Mouse (Mus musculus) megakaryocyte, adult 5-6 weeks (primary cell): ENCODE measurements around the gene Cpsf4l. TPM values are rescaled to one million over a fixed set of nuclear protein-coding genes. Genes with fewer than 3 reads are reported as not detected.
"Not testable (repeated sequence)": the region's sequence is repeated elsewhere in the genome, so short reads cannot be mapped to it uniquely, and the experiment has no call there.

Experiments used
- ATAC-seq: 2 replicates; pipeline ENCODE4 v1.8.0; 2016; ENCODE audit warnings: mild to moderate bottlenecking, inconsistent platforms; ENCODE audit not compliant: poor library complexity, severe bottlenecking
- total RNA-seq, 2 experiments: library from RNA; stranded (forward) in 1 of 2; stranded (reverse) in 1 of 2; fragments of 153-499, 151-499 nt in 1 of 2; fragments of 221-1000, 200-1000 nt in 1 of 2; gene quantifications; 2 replicates each; pipeline versions ENCODE4 v1.2.3 to v1.2.4; 2015 to 2017

Cpsf4l gene
- total RNA-seq, 2 experiments from 2014 or later = not detected

- peak; percentile 43 for ATAC-seq
These were observed 41.0 kb downstream of the Cpsf4l start for GRCm38 (mm10) chr11:113668857-113669256.

- ATAC-seq = no peak
These were observed 42.1 kb downstream of the Cpsf4l start for GRCm38 (mm10) chr11:113667704-113668103.

DNA sequence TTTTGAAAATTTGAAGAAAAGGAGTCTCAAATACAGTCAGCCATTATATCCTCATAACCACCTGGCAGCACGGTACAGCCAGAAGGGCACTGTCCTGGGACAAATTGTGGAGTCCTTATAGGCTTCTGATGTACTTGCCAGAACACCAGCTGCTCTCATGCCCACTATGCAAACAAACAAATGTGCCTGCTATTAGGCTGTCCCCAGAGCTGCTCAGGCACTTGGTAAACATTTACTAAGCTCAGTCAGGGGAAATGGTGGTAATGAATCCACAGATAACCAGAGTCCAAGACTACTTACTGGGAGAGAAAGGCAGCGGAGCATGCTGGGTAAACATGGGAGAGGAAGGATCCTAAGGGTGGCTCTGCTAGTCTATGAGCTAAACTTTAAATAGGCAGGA is 42.7 kb downstream of the Cpsf4l start:
- no peak for ATAC-seq

- peak; percentile 77 for ATAC-seq
These were observed 43.2 kb downstream of the Cpsf4l start for GRCm38 (mm10) chr11:113666648-113667047.

GRCm38 (mm10) chr11:113666205-113666604 is 43.6 kb downstream of the Cpsf4l start:
- ATAC-seq = no peak

DNA sequence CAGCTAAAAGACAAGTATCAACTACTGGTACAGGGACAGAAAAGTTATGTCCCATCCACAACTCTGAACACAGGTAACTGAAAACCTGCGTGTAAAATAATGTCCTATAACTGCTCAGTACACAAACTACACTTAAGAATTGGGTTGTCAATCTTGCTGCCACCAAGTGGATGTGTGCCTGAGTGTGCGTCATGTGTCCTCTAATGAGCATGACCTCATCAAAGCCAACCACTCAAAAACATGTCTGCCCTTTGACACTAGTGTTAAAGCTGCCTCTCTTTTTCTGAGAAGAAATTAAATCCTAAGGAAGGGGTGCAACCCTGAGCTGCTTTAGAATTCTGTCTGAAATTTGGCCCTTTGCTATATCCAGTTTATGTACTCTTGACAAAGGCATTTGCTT is 45.5 kb downstream of the Cpsf4l start:
- ATAC-seq = no peak

GRCm38 (mm10) chr11:113661835-113662351 is 47.9 kb downstream of the Cpsf4l start:
- no peak for ATAC-seq

DNA sequence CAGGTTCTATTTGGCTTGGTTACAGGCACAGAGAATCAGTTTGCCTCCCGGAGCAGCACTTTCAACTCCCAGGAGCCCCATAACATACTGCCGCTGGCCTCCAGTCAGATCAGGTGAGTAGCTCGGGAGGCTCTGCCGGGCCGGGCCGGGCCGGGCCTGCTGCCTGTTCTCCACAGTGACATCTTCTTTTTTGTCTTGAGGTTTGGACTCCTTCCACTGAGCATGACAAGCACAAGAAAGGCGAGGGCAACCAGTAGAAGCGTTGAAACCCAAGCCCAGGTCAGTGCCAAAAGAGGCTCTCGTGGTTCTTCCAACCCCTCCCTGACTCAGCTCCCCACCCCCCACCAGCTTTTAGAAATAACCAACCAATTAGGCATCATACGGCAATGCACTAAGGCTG is 48.9 kb downstream of the Cpsf4l start:
- no peak for ATAC-seq

DNA sequence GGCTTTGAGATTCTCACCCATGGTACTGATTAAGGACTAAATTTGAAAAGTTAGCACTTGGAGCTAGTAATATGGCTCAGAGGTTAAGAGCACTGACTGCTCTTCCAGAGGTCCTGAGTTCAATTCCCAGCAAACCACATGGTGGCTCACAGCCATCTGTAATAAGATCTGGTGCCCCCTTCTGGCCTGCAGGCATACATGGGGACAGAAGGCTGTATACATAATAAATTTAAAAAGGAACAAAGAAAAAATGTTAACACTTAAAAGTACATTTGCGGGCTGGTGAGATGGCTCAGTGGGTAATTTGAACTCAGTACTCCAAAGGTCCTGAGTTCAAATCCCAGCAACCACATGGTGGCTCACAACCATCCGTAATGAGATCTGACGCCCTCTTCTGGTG is 49.6 kb downstream of the Cpsf4l start:
- not testable (repeated sequence) for ATAC-seq

- ATAC-seq = no peak
These were observed 51.1 kb downstream of the Cpsf4l start for GRCm38 (mm10) chr11:113658763-113659162.

DNA sequence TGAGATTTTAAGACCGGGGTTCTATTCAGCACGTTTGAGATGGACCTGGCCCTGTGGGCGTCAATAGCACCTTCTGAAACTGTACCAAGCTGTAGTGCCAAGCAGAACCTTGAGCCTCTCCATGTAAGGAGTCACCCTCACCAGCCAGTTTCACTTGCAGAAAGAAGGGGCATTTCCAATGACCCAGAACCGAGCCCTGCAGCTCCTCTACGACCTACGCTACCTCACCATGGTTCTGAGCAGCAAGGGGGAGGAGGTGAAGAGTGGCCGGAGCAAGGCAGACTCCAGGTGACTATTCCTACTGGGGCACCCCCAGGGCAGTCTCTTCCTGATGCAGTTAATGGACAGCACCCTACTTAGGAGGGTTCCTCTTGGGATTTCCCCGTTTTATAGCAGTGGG is 51.5 kb downstream of the Cpsf4l start:
- ATAC-seq = no peak

- no peak for ATAC-seq
These were observed 52.6 kb downstream of the Cpsf4l start for GRCm38 (mm10) chr11:113657221-113657620.

GRCm38 (mm10) chr11:113656511-113656932 is 53.3 kb downstream of the Cpsf4l start:
- no peak for ATAC-seq

DNA sequence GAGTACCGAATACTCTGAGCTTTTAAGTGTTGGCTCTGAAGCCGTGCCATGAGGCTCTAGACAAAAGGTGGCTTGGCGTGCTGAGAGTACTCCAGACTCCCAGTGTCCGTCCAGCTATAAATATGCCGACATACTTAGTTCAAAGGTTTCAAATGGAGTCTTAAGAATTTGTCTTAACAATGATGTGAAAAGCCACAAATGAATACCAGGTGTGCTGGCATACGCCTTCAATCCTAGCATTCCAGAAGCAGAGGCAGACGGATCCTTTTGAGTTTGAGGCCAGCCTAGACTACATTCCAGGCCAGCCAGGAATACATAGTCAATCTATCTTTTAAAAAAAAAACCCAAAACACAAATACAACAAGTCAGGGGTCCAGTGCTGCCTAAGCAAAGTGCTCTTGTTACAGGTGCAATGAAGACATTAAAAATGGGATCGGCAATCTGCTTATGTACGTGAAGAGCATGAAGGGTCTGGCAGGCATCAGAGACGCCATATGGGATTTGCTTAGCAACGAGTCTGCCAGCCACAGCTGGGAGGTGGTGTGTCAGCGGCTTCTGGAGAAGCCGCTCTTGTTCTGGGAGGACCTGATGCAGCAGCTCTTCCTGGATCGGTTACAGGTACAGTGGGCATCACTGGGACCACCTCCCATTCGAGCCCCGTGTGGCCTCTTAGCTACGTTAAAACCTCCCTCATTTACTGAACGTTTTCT is 55.1 kb downstream of the Cpsf4l start:
- ATAC-seq = no peak

DNA sequence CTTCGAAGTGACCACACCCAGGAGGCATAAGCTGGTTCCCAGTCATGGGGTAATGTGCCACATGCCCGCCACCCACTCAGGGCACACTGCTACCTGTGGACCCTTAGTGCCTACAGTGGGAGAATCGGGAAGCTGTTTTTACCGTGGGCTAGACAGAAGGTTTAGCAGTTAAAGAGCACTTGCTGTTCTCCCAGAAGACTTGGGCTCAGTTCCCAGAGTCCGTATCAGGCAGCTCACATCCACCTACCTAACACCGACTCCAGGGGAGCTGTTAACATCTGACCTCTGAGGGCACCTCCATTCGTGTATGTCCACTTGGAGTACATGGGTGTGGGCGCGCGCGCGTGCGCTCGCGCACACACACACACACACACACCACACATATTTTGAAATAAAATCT is 55.7 kb downstream of the Cpsf4l start:
- ATAC-seq = no peak

- ATAC-seq = no peak
These were observed 57.3 kb downstream of the Cpsf4l start for GRCm38 (mm10) chr11:113652516-113652915.

DNA sequence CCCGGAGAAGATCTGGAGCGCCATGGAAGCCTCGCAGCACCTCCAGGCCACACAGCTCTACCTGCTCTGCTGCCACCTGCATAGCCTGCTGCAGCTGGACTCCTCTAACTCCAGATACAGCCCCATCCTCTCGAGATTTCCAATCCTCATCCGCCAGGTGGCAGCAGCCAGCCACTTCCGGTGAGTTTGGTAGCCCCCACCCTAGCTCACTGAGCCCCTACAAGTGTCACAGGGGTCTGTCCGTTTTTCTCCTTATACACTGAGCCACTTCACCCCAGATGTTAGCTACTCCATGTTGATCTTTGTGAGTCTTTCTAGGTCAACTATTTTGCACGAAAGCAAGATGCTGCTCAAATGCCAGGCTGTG is 57.9 kb downstream of the Cpsf4l start:
- ATAC-seq = no peak

GRCm38 (mm10) chr11:113651206-113651906 is 58.5 kb downstream of the Cpsf4l start:
- no peak for ATAC-seq

DNA sequence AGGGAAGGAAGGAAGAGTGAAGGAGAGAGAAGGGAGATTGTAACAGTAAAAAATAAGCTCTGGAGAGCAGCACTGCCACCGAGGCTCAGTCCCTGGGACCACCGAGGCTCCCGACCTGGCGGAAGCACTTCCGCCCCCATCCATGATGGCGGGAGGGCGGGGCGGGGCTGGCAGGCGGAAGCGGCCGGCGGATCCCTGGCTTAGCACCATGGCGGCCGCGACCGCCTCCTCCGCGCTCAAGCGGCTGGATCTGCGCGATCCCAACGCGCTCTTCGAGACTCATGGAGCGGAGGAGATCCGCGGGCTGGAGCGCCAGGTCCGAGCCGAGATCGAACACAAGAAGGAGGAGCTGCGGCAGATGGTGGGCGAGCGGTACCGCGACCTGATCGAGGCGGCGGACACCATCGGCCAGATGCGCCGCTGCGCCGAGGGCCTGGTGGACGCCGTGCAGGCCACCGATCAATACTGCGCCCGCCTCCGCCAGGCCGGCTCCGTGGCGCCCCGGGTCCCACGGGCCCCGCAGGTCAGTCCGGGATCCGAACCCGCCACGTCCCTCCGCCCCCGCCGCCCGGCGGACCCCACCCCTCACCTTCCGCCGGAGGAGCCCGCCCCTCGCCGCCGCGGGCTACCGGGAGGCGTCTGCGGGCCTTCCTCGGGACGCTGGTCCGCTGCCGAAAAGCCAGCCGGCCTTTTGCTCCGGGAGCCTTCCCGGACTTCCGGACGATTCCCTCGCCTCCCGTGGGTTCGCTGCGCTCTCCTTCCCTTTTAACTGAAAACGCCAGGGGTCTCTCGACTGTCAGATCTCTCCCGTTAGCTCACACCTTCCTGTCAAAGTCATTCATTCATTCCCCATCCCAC is 60.2 kb downstream of the Cpsf4l start, which contains the start of gene Slc39a11:
Slc39a11 (minus strand) TSS at position 727 of the 858 bp plus-strand sequence.
- peak; percentile 74 for ATAC-seq

DNA sequence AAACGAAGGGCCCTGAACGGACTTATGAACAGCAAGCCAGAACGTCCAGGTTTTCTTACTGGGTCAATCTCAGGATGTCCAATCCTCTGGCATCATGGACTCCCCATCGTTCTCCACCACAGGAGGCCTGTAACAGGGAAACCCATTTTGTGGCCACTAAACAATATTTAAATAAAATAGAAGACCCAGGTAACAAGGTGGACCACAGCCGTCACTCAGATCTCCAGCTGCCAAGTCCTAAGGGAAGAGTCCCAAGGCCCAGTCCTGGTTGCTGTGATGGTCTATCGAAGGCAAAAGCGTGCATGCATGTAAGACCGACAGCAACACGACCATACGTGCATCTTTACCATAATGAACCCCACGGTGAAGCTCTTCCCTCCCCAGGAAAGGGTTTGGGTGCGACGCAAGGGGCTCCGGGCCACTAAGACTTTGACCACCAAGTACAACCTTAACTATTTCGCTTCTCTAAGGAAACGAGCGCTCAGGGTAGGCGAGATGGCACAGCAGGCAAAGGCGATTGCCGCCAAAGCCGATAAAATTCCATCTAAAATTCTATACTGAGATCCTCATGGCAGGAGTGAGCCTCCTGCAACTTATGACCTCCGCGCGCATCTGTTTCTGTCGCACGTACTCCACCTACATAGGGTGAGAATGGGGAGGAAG is 61.0 kb downstream of the Cpsf4l start, which contains the start of gene Cog1:
Cog1 (plus strand) TSS at position 480 of the 663 bp plus-strand sequence.
- ATAC-seq = peak; percentile 6
